Mouse (Mus musculus): ENCODE measurements around the gene Eefsec.

Gene Eefsec

DNA sequence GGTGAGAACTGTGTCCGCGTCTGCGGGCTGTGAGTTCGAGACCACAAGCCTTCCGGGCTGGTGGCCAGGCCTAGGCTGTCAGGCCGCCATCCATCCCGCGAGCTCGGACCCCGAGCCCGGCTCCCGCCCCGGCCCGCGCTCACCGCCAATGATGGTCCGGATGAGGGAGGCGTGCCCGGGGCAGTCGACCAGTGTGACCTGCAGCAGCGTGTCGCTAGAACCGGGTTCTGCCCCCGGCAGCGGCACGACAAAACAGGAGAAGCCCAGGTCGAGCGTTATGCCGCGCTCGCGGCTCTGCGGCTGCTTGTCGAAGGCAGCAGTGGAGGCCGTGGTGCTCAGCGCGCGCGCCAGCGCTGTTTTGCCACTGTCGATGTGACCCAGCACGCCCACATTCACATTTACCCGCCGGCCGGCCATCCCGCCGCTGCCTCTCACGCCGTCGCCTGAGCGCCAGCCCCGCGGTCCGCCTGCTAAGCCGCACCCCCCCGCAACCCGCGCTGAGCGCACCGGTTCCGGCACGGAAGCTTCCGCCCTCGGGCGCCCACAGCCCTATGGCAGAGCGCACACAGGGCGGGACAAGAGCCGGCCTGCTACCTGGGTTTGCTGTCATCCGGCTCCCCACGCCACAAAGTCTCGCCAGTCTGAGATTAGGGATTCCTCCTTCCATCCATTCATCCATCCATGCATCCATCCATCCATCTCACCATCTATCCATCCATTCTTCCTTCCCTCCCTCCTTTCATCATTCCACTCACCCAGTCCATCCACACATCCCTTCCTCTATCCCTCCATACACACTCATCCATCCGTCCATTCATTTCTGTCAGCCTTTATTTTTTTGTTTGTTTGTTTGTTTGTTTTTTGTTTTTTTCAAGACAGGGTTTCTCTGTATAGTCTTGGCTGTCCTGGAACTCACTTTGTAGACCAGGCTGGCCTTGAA, at the start of gene Eefsec:
Gene Eefsec (minus strand): TSS at position 477 of the 940 bp plus-strand sequence.
- DNase-seq, result peak; percentile 75

DNA sequence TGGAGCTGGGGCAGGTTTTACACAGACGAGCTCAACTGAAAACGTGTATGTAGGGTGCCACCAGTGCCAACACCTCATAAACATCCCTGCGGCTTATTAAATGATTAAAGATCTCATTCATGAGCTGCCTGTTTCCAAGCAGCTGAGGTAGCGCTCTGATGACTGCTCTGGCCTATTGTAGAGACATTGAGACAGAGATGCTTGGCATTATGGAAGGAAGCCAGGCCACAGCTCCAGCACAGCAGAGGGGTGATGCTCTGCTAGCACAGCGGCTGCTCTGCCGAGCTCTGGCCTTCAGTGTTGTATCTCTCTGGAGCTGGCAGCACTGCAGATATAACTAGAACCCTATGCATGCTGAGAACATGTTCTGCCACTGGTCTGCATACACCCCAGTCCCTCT, 47.4 kb upstream of the Eefsec start:
- DNase-seq, result no peak

DNA sequence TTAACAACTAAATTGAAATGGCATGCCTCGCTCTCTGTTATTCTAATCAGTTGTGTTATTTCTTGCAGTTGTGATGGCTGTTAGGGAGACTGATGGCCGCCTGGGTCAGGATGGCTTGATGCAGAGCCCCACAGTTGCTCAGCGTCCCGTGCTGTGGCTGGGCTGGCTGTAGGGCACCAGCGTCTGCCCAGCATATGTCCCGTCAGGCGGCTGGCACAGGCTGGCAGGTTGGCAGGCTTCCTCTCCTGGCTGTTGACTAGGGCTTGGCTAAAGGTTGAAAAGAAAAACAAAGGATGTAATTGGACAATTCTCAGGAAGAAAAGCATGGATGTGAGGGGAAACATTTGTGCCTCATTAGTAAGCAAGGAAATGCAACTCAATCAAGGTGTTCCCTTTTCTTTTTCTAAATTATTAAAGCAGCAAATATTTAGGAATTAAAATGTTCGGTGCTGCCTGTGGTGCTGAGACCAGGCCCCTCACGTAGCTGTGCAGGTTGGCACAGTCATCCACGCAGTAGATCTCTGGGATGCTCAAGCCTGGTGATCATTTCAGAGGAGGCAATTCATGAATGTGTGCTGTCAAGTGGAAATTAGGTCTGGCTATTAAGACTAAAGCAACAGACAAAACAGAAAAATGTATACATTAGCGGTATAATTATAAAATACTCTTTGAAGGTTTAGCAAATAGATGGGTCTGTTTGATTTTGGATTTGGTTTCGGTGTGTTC, 44.5 kb upstream of the Eefsec start:
- no peak for DNase-seq

DNA sequence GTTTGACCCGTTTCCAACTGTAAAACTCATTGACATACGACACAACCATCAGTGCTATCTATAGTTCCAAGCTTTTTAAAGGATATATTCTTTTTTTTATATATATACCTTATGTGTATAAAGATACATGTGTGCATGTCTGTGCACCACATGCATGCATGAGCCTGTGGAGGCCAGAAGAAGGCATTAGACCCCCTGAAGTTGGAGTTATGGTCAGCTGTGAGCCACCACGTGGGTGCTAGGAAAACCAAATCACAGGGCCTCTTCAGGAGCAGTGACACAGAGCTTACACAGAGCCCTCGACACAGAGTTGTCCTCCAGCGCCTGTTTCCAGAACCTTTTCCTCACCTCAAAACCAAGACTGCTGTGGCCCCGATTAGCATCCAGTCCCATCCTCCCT, 43.5 kb upstream of the Eefsec start:
- no peak for DNase-seq

DNA sequence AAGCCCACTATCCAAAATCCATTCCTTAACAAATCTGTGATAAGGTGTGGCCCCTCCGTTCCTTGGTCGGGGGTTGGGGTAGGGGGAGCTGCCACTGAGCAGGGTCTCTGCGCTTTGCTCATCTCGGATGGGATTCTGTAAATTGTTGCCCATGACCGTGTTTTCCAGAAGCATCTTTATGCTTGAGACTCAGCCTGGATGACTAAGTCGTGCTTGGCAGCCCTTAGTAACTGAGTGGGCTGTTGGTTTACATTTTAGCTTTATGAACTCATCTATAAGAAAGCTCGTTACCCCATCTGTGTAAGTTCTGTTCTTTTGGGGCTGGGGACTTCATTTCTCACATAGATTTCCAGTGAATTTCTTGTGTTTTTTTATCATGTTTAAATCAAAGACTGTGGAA, 42.7 kb upstream of the Eefsec start:
- DNase-seq, result no peak

DNA sequence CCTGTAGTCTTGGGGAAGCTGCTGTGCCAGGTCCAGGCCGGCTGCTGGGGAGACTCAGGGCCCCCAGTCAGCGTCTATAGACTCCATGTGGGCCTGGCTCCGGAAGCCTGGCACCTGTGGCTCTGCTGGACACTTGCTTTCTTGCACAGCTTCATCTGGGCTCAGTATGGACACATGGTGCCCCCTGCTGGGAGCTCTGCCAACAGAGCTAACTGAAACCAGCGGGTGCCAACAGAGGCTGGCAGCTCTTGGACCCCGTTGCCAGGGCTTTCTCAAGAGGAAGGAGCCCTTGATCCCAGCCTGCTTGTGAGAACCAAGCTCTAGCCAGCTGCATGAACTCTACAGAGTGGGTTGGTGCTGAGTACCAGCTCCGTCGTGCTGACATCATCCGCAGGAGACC, 40.6 kb upstream of the Eefsec start:
- DNase-seq, result peak; percentile 78

DNA sequence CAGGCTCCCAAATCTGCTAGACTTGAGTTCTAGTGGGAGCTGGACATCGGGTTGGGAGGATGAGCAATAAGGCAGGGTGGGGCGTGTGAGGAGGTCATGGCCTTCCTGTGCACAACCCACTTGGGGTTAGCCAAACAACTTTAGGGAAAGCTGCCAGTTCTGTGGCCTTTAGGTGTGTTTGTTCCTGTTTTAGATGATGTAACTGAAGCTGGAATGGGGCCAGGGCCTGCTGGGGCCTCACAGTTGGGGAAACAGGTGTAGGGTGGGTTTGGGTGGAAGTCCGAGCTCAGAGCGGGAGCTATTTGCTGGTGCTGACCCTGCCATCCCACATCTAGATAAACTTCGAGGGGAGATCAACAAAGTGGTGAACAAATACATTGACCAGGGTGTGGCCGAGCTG, 39.0 kb upstream of the Eefsec start:
- DNase-seq, result peak; percentile 81

DNA sequence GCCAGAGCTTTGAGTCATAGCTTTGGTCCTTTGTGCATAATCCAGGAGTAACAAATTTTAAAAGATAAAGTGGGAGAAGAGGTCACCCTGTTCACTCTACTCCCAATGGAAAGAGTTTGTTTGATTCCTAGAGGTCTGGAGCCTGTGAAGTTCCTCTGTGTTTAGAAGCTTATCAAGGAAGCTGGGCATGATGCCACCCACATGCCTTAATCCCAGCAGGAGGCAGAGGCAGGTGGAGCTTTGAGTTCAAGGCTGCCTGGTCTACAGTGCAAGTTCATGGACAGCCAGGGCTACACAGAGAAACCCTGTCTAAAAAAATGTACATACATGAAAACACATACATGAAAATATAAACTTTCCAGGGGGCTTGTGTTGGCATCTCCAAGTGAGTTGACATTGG, 37.6 kb upstream of the Eefsec start:
- DNase-seq, result peak; percentile 43

DNA sequence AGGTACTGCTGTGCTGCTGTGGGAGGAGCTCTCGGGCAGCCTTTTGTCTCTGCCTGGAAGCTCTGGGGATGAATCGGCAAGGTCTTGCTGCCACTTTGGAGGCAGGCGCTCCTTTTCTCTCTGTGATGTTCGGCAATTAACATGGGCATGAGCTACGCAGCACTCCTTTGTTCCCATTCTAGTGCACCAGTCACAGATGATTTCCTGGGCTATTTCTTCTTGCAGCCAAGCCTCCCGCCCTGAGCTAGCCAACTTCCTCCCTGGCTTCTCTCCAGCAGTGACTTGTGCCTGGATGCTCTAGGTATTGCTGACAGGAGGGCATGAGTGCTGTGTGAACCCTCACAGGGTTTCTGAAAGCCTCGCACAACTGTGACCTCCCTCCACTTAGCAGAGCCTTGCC, 36.8 kb upstream of the Eefsec start:
- DNase-seq, result peak; percentile 70

DNA sequence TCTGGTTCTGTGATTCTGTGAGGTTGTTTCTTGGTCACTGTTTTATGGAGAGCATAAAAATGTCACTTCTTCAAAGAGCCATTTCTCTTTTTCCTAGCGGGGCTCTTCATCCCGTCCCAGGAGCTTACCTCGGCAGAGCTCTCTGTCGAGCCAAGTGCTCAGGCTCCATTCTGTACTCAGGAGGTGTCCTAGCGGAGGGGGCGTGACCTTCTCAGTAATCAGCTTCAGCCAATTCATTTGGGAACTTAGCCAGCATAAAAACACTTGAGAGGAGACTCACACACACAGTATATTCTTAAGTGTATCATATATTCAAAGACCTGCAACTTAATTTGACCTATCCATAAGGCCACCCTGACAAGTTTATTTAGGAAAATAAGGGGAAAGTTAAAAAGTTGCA, 34.1 kb upstream of the Eefsec start:
- DNase-seq, result peak; percentile 15

DNA sequence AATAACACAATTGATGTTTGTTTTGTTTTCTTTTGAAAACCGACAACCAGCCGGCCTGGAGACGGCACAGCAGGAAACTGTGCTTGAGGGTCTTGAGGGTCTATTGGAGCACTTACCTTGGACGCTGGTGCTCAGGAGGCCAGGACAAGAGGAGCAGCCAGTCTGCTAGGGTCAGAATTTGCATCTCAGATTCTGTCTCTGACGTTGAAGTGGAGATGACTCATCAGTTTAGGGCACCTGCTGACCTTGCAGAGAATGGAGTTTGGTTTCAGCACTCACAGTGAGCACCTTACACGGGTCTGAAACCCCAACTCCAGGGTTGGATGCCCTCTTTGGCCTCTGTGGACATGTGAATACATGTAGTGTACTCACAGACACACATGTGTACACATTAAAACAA, 23.5 kb upstream of the Eefsec start:
- no peak for DNase-seq

DNA sequence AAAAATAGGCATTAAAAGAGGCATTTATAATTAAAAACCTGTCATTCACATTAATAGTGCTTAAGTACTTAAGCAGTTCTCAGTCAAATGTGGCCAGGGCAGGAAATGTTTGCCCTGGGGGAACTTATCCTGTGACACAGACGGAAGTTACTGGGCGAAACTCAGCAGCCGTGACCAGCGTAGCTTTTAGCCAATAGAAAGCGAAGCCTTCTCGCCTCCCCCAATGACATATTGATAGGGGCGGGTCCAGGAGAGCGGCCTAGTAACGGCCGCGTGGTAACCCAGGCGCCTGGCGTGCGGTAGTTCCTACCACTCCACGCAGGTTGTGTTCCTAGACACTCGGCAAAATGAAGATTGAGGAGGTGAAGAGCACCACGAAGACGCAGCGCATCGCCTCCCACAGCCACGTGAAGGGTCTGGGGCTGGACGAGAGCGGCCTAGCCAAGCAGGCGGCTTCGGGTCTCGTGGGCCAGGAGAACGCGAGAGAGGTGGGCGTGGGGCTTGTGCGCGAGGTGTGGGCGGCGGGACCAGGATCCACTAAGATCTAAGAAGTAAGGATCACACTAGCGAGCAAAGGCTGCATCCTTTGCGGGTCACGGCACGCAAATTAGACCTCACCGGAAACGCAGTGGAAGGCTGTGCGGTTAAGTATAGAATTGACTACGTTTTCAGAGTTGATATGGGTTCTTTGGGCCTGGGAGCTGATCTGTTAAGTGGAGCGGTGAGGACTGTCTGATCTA, 19.0 kb upstream of the Eefsec start, which contains the start of gene Ruvbl1:
Gene Ruvbl1 (plus strand): TSS at position 229 of the 740 bp plus-strand sequence.
- DNase-seq, result peak; percentile 96

DNA sequence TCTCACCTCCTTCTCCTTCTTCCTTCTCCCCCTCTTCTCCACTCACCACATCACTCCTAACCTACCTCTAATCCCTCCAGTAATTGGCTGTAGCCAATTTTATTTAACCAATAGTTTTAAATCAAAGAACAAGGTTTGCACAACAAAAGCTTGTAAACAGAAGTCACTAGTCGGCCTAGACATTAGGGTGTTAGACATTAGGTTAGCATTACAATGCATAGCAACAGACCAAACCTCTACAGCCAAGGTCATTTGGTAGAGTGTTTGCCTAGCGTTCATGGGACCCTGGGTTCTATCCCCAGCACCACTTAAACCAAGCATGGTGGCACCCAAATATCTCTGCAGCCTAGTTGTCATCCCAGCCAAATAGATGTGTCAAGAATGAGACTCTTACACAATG, 8.2 kb upstream of the Eefsec start:
- no peak for DNase-seq

DNA sequence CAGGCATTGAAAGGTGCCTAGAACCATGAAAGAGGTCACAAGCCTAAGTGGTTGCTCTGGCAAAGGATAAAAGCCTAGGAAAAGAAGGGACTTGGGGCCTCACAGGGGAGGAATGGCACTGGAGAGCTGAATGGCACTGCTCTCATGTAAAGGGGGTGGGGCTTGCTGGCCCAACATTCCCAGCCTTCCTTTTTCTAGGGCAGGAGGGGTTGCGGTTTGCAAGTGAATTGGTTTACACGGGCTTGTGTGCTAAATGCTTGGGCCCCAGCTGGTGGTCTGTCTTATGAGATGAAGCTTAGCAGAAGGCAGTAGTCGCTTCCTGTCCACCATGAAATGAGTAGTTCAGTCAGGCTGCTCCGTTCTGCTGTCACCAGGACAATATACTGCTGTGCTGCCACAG, 1.1 kb upstream of the Eefsec start:
- DNase-seq, result no peak

DNA sequence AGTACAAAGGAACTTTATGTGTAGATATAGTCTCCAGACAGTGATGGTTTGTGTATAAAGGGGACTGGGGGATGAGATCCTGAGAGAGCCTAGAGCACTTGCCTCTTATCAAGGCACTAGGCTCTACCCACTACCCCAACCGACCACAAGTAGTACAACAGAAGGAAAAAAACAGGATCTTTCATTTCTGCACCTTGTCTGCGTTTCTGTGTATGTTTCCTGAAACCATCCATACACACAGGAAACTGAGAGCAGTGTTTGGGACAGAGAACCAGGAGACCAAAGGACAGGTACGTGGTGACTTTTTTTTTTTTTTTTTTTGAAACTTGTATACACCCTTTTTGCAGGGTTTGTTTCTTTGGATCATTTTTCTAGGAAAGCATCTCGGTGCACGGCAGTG, 678 bp downstream of the Eefsec start:
- no peak for DNase-seq

DNA sequence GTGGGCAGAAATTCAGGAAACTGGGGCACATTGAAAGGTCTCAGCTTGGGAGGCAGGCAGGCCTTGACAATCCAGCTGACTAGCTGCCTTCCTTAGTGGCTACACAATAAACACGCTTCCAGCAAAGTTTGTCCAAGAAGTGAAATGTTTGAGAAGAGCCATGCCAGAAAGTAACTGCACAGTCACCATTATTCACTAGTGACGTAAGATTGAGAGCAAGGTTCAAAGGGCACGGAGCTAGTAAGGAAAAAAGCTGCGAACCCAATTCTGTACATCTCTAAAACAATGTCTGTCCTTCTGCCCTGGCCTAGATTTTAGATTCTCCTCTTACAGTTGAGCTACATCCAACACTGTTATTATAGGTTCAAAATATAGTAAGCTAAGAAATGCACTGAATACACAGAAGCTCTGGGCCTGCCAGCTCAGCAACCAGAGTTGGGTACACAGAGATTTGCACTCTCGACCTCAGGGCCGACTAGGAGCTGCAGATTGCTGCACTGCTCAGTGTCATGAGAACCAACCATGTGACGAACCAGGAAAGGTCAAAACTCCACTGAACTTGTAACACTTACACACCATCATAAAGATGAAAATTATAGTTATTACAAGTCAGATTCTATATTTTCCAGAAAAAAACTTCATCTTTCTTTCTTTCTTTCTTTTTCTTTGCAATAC, 2.1 kb downstream of the Eefsec start:
- no peak for DNase-seq

DNA sequence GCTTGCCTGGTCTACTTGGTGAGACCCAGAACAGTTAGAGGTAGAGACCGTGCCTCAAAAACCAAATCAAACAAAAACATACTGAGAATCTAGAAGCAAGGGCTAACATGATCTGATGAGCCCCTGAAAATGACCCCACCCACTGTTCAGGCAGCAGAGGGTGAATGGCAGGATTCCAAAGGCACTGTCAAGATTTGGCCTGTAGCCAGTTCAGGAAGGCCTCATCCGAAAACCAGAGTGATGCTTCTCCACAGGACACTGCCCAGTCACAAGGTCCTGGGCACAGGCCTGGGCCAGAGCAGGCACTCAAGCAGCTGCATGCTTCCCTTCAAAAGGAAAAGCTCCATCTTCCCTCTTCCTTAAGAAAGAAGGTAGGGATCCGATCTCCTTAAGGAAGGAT, 2.9 kb downstream of the Eefsec start:
- no peak for DNase-seq

DNA sequence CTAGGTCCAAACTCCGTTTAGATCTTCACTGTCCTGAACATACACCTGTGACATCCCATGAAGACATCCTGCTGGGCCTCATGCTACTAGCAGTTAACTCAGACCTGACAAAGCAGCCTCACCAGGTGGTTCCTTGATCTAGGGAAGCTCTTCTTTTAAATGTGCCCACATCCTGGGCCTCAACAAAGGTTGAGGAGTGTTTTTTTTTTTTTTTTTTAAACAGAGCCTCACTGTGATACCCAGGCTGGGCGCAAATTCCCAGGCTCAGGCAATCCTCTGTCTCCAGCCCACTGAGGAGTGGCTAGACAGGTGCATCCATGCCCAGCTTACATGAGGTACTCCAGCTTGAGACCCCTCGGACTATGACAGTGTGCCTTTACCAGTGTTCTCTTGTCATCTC, 3.8 kb downstream of the Eefsec start:
- DNase-seq, result no peak

DNA sequence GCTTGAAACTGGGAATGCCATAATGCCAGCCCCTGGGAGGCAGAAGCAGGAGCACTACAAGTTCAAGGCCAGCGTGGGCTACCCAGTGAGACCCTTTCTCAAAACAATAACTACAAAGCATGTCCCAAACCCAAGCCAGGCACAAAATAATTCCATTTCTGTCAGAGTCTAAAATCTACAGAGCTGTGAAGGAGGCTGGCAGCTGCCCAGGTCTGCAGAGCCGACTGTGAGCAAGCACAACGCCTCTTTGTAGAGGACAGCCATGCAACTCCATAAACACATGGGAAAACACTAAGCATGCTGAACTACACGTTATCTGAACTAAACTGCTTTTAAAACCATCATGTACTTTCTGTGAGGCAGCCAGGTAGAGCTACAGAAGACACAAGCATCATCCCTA, 7.3 kb downstream of the Eefsec start:
- no peak for DNase-seq

DNA sequence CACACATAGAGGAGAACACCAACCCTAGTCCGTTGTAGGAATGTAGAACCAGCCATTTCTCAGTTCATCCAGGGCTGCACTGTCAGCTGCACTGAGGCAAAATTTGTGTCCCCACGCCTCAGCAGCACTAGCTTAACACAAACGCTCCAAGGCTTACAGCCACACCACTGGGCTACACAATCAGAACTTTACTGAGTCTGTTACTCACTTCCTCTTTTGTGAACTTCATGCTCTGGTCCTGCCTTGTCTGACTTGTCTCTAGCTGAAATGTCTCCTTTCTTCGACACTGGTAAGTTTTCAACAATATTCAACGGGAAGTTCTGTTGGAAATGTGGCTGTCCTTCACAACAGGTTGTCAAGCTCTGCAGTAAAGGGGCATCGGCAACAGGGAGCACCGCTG, 10.7 kb downstream of the Eefsec start:
- no peak for DNase-seq

DNA sequence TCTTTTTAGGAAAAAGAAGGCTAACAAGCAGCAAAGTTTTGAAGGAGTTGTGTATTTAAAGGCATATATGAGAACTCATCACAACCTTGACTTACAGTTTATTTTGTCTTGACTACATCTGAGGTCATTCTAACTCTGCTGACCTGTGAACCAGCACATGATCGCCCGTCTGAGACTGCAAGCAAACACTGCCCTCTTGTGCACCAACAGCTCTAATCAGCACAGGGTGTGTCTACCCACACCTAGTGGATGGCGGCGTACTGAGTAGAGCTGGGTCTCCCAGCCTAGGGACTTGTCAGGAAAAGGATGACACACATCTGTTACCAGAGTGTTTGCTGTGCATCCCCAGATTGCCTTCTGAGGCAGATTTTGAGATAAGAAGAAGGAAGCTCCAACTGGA, 15.1 kb downstream of the Eefsec start:
- DNase-seq, result peak; percentile 79

DNA sequence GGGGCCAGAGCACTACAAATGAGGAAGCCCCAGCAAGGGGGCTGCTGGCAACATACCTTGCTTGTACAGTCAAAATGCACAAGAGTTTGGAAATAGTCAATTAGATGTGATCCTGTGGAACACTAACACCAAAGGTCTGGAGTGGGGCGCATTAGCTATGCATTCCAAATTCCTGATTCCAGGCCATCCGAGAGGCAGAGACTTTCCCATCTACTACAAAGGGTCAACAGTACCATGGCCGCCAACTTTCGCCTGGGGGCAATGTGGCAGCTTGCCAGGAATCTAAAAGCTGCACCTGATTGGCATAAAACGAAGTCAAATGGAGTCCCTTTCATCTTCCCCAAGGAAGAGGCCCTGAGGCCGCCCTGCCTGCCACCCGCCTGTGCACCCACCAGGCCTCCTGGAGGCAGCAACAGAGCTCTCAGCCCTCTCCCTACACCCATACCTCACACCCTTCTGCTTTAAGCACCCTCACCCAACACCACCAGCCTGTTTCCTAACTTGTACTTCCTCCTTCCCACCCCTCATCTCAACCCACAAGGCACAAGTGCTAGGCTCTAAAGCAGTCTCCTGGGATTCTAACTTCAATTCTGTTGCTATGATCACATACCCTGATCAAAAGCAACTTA, 30.1 kb downstream of the Eefsec start:
- no peak for DNase-seq

Measured in lung, postnatal 36 days (tissue).